Mouse (Mus musculus): ENCODE measurements at regions not wholly inside any gene's neighbourhood (a gene's known extent, or its start where the extent isn't known, plus 50 kb on each side); places are given as distances from the start of the nearest gene placed in this dataset.

DNA sequence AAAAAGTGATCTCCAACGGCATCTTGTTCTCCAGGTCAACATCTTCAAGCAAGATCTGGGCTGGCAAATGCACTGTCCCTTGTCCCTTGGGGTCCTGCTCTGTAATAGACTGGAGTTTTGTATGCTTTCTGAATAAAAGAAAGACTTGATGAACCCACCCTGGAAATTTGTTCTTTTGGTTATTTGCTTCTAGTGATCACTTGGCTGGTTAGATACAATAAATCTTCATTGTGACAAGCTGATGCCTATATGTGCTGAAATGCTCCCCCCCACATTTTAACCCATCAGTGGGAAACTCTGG, 65.0 kb downstream of the Dmac1 start:
- H3K27ac ChIP-seq (ENCODE audit: low read depth, low read length), result no peak overlapping the region; the same call in 1 of the 2 replicates
- TF ChIP-seq CTCF (IDR thresholded peaks at IDR 0.05; ENCODE audit: low read depth), result no peak
- no peaks in the 10 kb centered on the region for H3K27me3 ChIP-seq (ENCODE audit: insufficient read depth, low read length)
- WGBS, result 11% methylated on average over 1 of the region's 1 CpGs
- no peaks in the 10 kb centered on the region for H3K36me3 ChIP-seq (ENCODE audit: insufficient read depth)
- H3K4me3 ChIP-seq (ENCODE audit: low read depth, low read length), result no peak overlapping the region
- no peak overlapping the region for H3K9ac ChIP-seq
- H3K9me3 ChIP-seq (ENCODE audit: low read length), result no peaks in the 10 kb centered on the region
- ATAC-seq (no peak), DNase-seq (no peak)
- H3K4me1 ChIP-seq (ENCODE audit: insufficient read depth), result no peaks in the 10 kb centered on the region
- no peak overlapping the region for H3K4me2 ChIP-seq (ENCODE audit: low read depth)

DNA sequence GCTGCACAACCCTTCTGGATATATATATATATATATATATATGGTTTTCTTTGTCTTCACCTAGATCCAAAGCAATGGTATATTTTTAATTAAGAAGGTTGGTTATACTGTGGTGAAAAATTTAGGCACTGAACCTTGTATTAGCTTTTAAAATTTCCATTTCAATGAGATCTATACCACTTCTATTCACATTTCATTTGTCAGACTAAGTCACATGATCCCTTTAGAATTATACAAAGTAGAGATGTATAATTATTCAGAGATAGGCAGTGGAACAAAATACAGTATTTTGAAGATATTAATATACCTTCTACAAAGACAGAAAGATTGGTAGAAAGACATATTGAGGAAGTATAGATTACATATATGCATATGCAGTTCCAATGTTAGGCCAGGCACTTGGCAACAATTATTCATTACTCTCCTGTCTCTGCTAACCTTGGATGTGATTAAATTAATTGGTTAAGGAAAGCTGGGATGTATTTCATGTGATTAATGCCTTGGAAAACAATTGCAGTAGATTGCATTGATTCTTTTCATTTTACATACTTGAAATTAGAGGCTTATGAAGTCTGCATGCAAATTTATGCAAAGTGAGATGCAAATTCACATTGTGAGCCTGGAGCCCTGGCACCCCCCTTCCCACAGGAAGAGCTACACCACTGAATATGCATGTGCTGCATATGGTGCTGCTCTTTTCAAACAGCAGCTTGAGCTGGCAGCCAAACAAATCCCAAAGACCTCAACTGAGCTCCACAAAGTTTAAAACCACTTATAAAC, 65.5 kb downstream of the Dmac1 start:
- DNase-seq (peak; percentile 85), ATAC-seq (peak; percentile 99)
- no peak overlapping the region; the same call in 1 of the 2 replicates for H3K27ac ChIP-seq (ENCODE audit: low read depth, low read length)
- no peak overlapping the region for H3K4me3 ChIP-seq (ENCODE audit: low read depth, low read length)
- H3K9ac ChIP-seq, result no peak overlapping the region
- no peaks in the 10 kb centered on the region for H3K4me1 ChIP-seq (ENCODE audit: insufficient read depth)
- H3K4me2 ChIP-seq (ENCODE audit: low read depth), result no peak overlapping the region
- no peak for TF ChIP-seq CTCF (IDR thresholded peaks at IDR 0.05; ENCODE audit: low read depth)
- H3K36me3 ChIP-seq (ENCODE audit: insufficient read depth), result no peaks in the 10 kb centered on the region
- H3K9me3 ChIP-seq (ENCODE audit: low read length), result no peaks in the 10 kb centered on the region
- H3K27me3 ChIP-seq (ENCODE audit: insufficient read depth, low read length), result no peaks in the 10 kb centered on the region

Data from forebrain, postnatal 0 days (tissue).